Mouse (Mus musculus) lung, embryonic 14.5 days (tissue): ENCODE data around the gene Idh3a. TPM values are rescaled to one million over a fixed set of nuclear protein-coding genes. Genes with fewer than 3 reads are reported as not detected.
"Not testable (repeated sequence)": the region's sequence is repeated elsewhere in the genome, so short reads cannot be mapped to it uniquely, and the experiment has no call there.

Experiments used
- ATAC-seq: fragments of 200-750 bp; cut with Nextera tagmentation; 2 replicates; pipeline ENCODE4 v1.8.0; 2017; ENCODE audit warnings: mild to moderate bottlenecking, moderate TSS enrichment, moderate library complexity; ENCODE audit not compliant: insufficient read depth
- DNase-seq: peaks from one replicate; pipeline ENCODE4 v3.0.0-alpha.2; 2015
- H3K27ac ChIP-seq: fragments of 300-500 bp; sonication (generic); 2 replicates; pipeline ENCODE4 v1.5.1; 2014; ENCODE audit warnings: low read depth, mild to moderate bottlenecking, moderate library complexity
- H3K27me3 ChIP-seq: fragments of 300-500 bp; sonication (generic); 2 replicates; pipeline ENCODE4 v1.6.1; 2014; ENCODE audit warnings: low read length, control low read depth; ENCODE audit not compliant: insufficient read depth
- H3K36me3 ChIP-seq: fragments of 300-500 bp; sonication (generic); 2 replicates; pipeline ENCODE4 v1.6.1; 2014; ENCODE audit warnings: control low read depth; ENCODE audit not compliant: insufficient read depth
- H3K4me1 ChIP-seq: fragments of 300-500 bp; sonication (generic); 2 replicates; pipeline ENCODE4 v1.6.1; 2014; ENCODE audit warnings: antibody characterized with exemption, control low read depth; ENCODE audit not compliant: insufficient read depth
- H3K4me2 ChIP-seq: fragments of 300-500 bp; sonication (generic); 2 replicates; pipeline ENCODE4 v1.6.1; 2014; ENCODE audit warnings: mild to moderate bottlenecking
- H3K4me3 ChIP-seq: fragments of 300-500 bp; sonication (generic); 2 replicates; pipeline ENCODE4 v1.5.1; 2014; ENCODE audit warnings: low read depth, low read length
- H3K9ac ChIP-seq: fragments of 300-500 bp; sonication (generic); 2 replicates; pipeline ENCODE4 v1.6.1; 2014
- H3K9me3 ChIP-seq: fragments of 300-500 bp; sonication (generic); 2 replicates; pipeline ENCODE4 v1.6.1; 2016; ENCODE audit warnings: low read depth, low read length, control low read depth
- CTCF ChIP-seq: IDR thresholded peaks from 2 replicates; pipeline ENCODE4 v1.5.1; 2016; ENCODE audit warnings: antibody characterized with exemption, low read depth
- whole genome bisulfite sequencing: fragments of 180-500 bp; shearing (Covaris S2); extraction: QIAGEN DNeasy Blood & Tissue Kit; methylation state at CpG from one replicate; pipeline ENCODE4 v1.1.7; 2014; 5-methylcytosine and 5-hydroxymethylcytosine counted together
- polyA plus RNA-seq: library from polyadenylated mRNA; unstranded; fragments of >200 nt; fragmentation: Nextera tagmentation; extraction: Ambion mirVana; gene quantifications from 2 replicates; pipeline ENCODE4 v1.2.1, GENCODE M21; 2014

Idh3a gene
- polyA plus RNA-seq, 1 experiment from 2014 or later: 106 TPM

GRCm38 (mm10) chr9:54560831-54561601 lies 25.1 kb upstream of the Idh3a start:
- ATAC-seq (no peak), DNase-seq (no peak)
- Histone ChIP-seq H3K4me2 (no peak overlapping the region), H3K9me3 (no peaks in the 10 kb centered on the region), H3K27ac (no peak overlapping the region), H3K4me3 (no peak overlapping the region), H3K4me1 (no peaks in the 10 kb centered on the region), H3K36me3 (no peaks in the 10 kb centered on the region), H3K9ac (no peak overlapping the region), H3K27me3 (peaks cover 9% of the 10 kb centered on the region; the same call in 1 of the 2 replicates)
- WGBS: 83% methylated on average over 8 of the region's 8 CpGs
- TF ChIP-seq CTCF: no peak

DNA sequence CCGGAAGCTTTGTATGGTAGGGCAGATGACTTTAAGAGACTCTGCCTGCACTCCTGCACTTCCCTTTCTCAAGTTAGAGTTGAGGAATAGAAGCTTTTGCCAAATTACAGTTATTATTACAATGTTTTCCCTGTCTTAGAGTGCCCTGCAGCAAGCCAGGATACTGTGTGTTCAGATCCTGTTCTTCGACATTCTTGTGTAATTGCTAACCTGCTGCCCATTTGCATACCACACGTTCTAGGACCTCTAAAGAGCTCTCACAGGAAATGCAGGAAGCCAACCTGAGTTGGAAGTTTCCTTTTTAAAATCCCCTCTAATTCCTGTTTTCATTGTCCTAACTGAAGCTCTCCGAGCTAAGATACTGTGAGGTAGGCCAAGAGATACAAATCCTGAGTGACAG lies 19.2 kb upstream of the Idh3a start:
- H3K4me2 ChIP-seq: no peak overlapping the region
- H3K9ac ChIP-seq: no peak overlapping the region
- no peak overlapping the region for H3K4me3 ChIP-seq
- no peak overlapping the region for H3K27ac ChIP-seq
- H3K27me3 ChIP-seq: no peaks in the 10 kb centered on the region
- DNase-seq (peak; percentile 28), ATAC-seq (no peak)
- no peaks in the 10 kb centered on the region for H3K36me3 ChIP-seq
- WGBS: 45% methylated on average over 4 of the region's 4 CpGs
- TF ChIP-seq CTCF: no peak
- H3K9me3 ChIP-seq: no peaks in the 10 kb centered on the region
- no peaks in the 10 kb centered on the region for H3K4me1 ChIP-seq

DNA sequence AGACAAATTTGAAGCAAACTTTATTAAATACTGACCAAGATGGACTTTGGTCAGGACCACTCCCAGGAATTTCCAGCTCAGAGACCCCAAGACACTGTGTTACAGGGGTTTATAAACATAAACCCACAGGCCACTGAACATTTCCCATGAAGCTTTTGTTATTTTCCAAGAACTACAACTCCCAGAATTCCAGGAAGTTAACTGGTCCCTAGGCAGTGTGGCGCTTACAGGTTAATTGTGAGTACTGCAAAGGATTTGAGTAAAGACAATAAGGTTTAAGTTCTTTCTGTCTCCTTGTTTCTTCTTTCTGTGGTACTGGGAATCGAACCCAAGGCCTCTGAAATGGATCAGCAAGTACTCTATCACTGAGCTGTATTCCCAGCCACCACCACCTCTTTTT lies 17.4 kb upstream of the Idh3a start:
- Histone ChIP-seq H3K9ac (no peak overlapping the region), H3K4me1 (no peaks in the 10 kb centered on the region), H3K4me3 (no peak overlapping the region), H3K9me3 (no peaks in the 10 kb centered on the region), H3K27me3 (no peaks in the 10 kb centered on the region), H3K4me2 (no peak overlapping the region), H3K27ac (no peak overlapping the region), H3K36me3 (no peaks in the 10 kb centered on the region)
- TF ChIP-seq CTCF: peak; percentile 5; the same call in 1 of the 2 replicates
- WGBS: 25% methylated on average over 2 of the region's 2 CpGs
- ATAC-seq (no peak), DNase-seq (peak; percentile 58)

GRCm38 (mm10) chr9:54571130-54571839 lies 14.8 kb upstream of the Idh3a start:
- WGBS: 37% methylated on average over 9 of the region's 9 CpGs
- TF ChIP-seq CTCF: no peak
- no peaks in the 10 kb centered on the region for H3K27me3 ChIP-seq
- no peak overlapping the region for H3K4me3 ChIP-seq
- no peak overlapping the region for H3K9ac ChIP-seq
- H3K4me2 ChIP-seq: no peak overlapping the region
- no peaks in the 10 kb centered on the region for H3K4me1 ChIP-seq
- no peaks in the 10 kb centered on the region for H3K36me3 ChIP-seq
- ATAC-seq (no peak), DNase-seq (peak; percentile 11)
- no peak overlapping the region for H3K27ac ChIP-seq
- H3K9me3 ChIP-seq: no peaks in the 10 kb centered on the region

- H3K4me2 ChIP-seq: no peak overlapping the region
- 37% methylated on average over 1 of the region's 1 CpGs for WGBS
- no peak for DNase-seq
Measured at GRCm38 (mm10) chr9:54583712-54584111, 2.4 kb upstream of the Idh3a start.

GRCm38 (mm10) chr9:54584127-54584526 lies 2.0 kb upstream of the Idh3a start:
- H3K9me3 ChIP-seq, H3K4me3 ChIP-seq, H3K27me3 ChIP-seq, H3K36me3 ChIP-seq, H3K9ac ChIP-seq, H3K4me2 ChIP-seq, DNase-seq, H3K27ac ChIP-seq, ATAC-seq: not testable (repeated sequence)
- 66% methylated on average over 2 of the region's 2 CpGs for WGBS
- H3K4me1 ChIP-seq: peaks cover 11% of the 10 kb centered on the region; the same call in 1 of the 2 replicates

More at GRCm38 (mm10) chr9:54583712-54584111, 2.4 kb upstream of the Idh3a start:
- no peak for TF ChIP-seq CTCF
- H3K4me1 ChIP-seq: peaks cover 11% of the 10 kb centered on the region; the same call in 1 of the 2 replicates
- no peak overlapping the region for H3K4me3 ChIP-seq
- H3K9ac ChIP-seq: no peak overlapping the region
- no peak overlapping the region for H3K27ac ChIP-seq
- no peaks in the 10 kb centered on the region for H3K9me3 ChIP-seq
- no peak for ATAC-seq
- H3K36me3 ChIP-seq: no peaks in the 10 kb centered on the region
- H3K27me3 ChIP-seq: no peaks in the 10 kb centered on the region

GRCm38 (mm10) chr9:54585839-54586198 lies 315 bp upstream of the Idh3a start:
- Histone ChIP-seq H3K9ac (peak overlapping the region; percentile 40; the same call in 1 of the 2 replicates), H3K4me3 (peak overlapping the region; percentile 82), H3K36me3 (peaks cover 9% of the 10 kb centered on the region; the same call in 1 of the 2 replicates), H3K4me2 (peak overlapping the region; percentile 91), H3K27me3 (no peaks in the 10 kb centered on the region), H3K27ac (no peak overlapping the region), H3K4me1 (peaks cover 11% of the 10 kb centered on the region; the same call in 1 of the 2 replicates), H3K9me3 (no peaks in the 10 kb centered on the region)
- 29% methylated on average over 5 of the region's 5 CpGs for WGBS
- TF ChIP-seq CTCF: no peak
- peak; percentile 35 for ATAC-seq
- no peak for DNase-seq
